Mouse (Mus musculus): ENCODE data around the gene Gm9903. TPM values are rescaled to one million over a fixed set of nuclear protein-coding genes. Genes with fewer than 3 reads are reported as not detected.
A peak's percentile ranks its signal among the peaks of the same experiment; 100 is the strongest.

Gene Gm9903
- under 1 TPM; 0.39 to 0.84 TPM for total RNA-seq (2021)

- DNase-seq: peak; percentile 100
- intact Hi-C loops (cut with DNase I): loop anchor here (10.0 kb wide), 1 partner anchor 355 kb away; the partner anchor contains the start of gene Ctbp1
Measured at GRCm38 (mm10) chr5:33629301-33629987, at the start of gene Gm9903, which contains the start of gene Fam53a. Gm9903 (plus strand) TSS chr5:33629925. Fam53a (minus strand) TSS chr5:33629635.

- intact Hi-C loops (cut with DNase I): no loop called here
- DNase-seq: no peak
Measured at GRCm38 (mm10) chr5:33580336-33580735, 49.4 kb upstream of the Gm9903 start.

GRCm38 (mm10) chr5:33587498-33588058 lies 42.1 kb upstream of the Gm9903 start:
- intact Hi-C loops (cut with DNase I): loop anchor here (2.0 to 5.0 kb wide), 2 partner anchors 47 to 90 kb away; no protein-coding TSS in a partner anchor

GRCm38 (mm10) chr5:33588066-33588465 lies 41.7 kb upstream of the Gm9903 start:
- intact Hi-C loops (cut with DNase I): loop anchor here (2.0 to 5.0 kb wide), 2 partner anchors 47 to 91 kb away; no protein-coding TSS in a partner anchor
- DNase-seq: no peak

More at GRCm38 (mm10) chr5:33587498-33588058, 42.1 kb upstream of the Gm9903 start:
- DNase-seq: no peak

DNA sequence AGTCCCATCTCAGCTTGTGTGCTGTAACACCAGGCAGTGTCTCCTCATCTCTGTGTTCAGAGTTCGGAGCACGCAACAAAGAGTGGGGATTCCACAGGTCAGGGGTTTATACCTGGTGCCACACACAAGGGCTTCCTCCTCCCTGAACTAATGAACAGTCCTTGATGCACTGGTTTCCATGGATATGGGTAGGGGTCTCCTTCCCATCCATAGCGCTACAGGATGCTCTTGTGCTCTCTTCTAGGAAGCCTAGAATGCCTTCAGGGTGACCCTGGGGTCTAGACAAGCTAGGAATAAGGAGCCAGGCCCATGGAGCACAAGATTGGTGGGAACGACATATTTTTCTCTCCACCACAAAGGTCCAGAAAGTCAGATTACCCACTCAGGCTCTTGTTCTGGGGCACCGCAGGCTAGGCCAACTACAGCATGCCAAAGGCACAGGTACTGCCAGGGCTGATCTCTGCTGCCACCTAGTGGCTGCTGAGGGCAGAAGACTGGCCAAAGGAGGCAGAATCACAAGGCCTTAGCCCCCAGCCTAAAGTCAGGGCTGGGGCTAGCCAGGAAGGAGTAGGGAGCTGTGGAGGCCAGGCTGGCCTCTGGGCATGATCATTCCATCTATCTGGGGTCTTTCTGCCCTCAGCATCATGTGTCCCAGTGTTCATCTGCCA lies 40.4 kb upstream of the Gm9903 start:
- intact Hi-C loops (cut with DNase I): loop anchor here (1.0 to 5.0 kb wide), 3 partner anchors 49 to 193 kb away; no protein-coding TSS in a partner anchor

GRCm38 (mm10) chr5:33593620-33594019 lies 36.1 kb upstream of the Gm9903 start:
- no peak for DNase-seq
- intact Hi-C loops (cut with DNase I): no loop called here

More for the DNA sequence above, 40.4 kb upstream of the Gm9903 start:
- peak; percentile 71 to 79 for DNase-seq

GRCm38 (mm10) chr5:33605314-33605713 lies 24.4 kb upstream of the Gm9903 start:
- no peak for DNase-seq
- intact Hi-C loops (cut with DNase I): no loop called here

- intact Hi-C loops (cut with DNase I): no loop called here
- DNase-seq: no peak
Measured at GRCm38 (mm10) chr5:33606631-33607030, 23.1 kb upstream of the Gm9903 start.

GRCm38 (mm10) chr5:33607434-33607833 lies 22.3 kb upstream of the Gm9903 start:
- DNase-seq: no peak
- intact Hi-C loops (cut with DNase I): no loop called here

- intact Hi-C loops (cut with DNase I): no loop called here
- no peak for DNase-seq
Measured at GRCm38 (mm10) chr5:33609226-33609625, 20.5 kb upstream of the Gm9903 start.

DNA sequence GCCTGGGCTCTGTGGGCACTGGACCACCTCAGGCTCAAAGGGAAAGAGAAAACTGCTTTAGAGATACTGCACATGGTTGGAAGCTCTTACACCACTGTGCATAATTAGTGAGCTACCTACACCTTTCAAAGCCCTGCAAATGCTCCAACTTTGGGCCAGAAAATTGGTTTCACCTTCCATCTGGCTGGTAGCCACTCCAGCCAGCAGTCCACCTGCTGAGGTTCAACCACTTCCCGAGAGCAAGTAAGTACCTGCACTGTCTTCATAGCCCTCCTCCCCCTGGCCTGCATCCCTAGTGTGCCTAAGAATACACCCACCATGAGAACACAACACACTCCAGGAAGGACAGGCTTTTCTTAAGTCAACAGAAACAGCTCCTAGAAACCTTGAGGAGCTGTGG lies 17.9 kb upstream of the Gm9903 start:
- no peak for DNase-seq
- intact Hi-C loops (cut with DNase I): no loop called here

GRCm38 (mm10) chr5:33614391-33614790 lies 15.3 kb upstream of the Gm9903 start:
- DNase-seq: no peak
- intact Hi-C loops (cut with DNase I): no loop called here

DNA sequence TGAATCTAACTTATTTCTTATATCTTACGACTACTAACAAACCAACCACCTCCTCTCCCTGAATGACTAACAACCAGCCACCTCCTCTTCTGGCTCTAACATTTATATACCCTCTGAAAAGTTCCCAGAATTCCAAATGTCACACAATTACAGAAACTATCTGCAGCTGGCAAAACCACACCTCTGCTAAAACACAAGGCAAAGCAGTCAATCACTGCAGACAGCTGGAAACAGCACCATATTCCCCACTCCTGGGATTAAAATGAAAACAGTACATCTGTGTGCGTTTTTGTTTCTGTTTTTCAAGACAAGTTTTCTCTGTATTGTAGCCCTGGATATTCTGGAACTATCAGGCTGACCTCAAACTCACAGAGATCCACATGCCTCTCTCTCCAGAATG lies 7.1 kb upstream of the Gm9903 start:
- DNase-seq: no peak
- intact Hi-C loops (cut with DNase I): loop anchor here (10.0 kb wide), 1 partner anchor 348 kb away; the partner anchor contains the start of gene Ctbp1

GRCm38 (mm10) chr5:33623766-33624165 lies 6.0 kb upstream of the Gm9903 start:
- intact Hi-C loops (cut with DNase I): loop anchor here (10.0 kb wide), 1 partner anchor 349 kb away; the partner anchor contains the start of gene Ctbp1
- DNase-seq: no peak

- intact Hi-C loops (cut with DNase I): loop anchor here (10.0 kb wide), 1 partner anchor 353 kb away; the partner anchor contains the start of gene Ctbp1
- DNase-seq: peak in 1 of 2 experiments; percentile 29
Measured at GRCm38 (mm10) chr5:33627968-33628367, 1.8 kb upstream of the Gm9903 start.

- intact Hi-C loops (cut with DNase I): loop anchor here (10.0 kb wide), 1 partner anchor 354 kb away; the partner anchor contains the start of gene Ctbp1
- no peak for DNase-seq
Measured at GRCm38 (mm10) chr5:33628820-33629300, 865 bp upstream of the Gm9903 start.

DNA sequence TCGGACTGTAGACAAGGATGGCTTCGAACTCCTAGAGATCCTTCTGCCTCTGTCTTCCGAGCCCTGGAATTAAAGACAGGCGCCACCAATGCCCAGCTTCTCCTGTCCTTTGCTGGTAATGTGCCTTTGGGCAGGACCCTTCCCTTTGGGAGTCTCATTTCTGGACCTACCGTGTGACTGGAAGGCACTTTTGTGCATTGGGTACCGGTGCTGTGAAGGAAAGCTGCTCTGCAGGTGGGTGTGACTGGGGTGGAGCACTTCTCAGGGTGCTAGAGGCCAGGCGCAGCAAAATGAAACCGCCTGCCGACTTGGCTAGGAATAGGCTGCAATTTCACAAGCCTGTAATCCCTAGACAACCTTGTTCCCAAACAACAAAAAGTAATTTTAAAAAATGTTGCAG lies 336 bp downstream of the Gm9903 start:
- intact Hi-C loops (cut with DNase I): loop anchor here (2.0 kb wide), 1 partner anchor 29 kb away; the partner anchor contains the start of genes Tacc3 and Tmem129
- DNase-seq: peak in 1 of 2 experiments; percentile 45

- peak; percentile 11 to 30 for DNase-seq
- intact Hi-C loops (cut with DNase I): loop anchor here (2.0 kb wide), 1 partner anchor 28 kb away; the partner anchor contains the start of genes Tacc3 and Tmem129
Measured at GRCm38 (mm10) chr5:33630615-33631014, 890 bp downstream of the Gm9903 start.

DNA sequence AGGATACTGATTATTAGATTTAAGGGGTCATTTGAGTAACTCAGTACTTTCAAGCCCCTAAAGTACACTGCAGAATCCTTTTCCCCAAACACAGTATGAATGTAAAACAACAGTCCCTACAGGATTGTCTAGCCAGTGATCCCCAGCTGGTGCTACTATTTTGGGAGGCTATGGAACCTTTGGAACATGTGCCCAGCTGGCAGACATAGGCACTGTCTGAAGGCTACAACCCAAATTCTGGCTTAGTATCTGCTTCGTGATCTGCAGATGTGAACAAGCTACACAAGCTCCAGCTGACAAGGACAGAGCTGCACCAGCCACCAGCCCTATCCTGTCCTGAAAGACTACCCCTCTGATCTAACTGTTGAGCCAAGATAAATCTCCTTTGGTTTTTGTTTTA lies 2.8 kb downstream of the Gm9903 start:
- intact Hi-C loops (cut with DNase I): no loop called here
- no peak for DNase-seq

GRCm38 (mm10) chr5:33635361-33635760 lies 5.6 kb downstream of the Gm9903 start:
- intact Hi-C loops (cut with DNase I): no loop called here

More at GRCm38 (mm10) chr5:33635361-33635760, 5.6 kb downstream of the Gm9903 start:
- no peak for DNase-seq
